Mouse (Mus musculus) liver, adult 2 months (tissue): ENCODE measurements around the gene Tnfsf12.

ENCODE experiments used
- CTCF ChIP-seq: fragments of 200-500 bp; IDR thresholded peaks from 2 replicates; pipeline ENCODE4 v1.5.1; 2011; ENCODE audit warnings: low read depth, low read length, control low read depth
- POLR2A ChIP-seq: fragments of 200-500 bp; IDR thresholded peaks from 2 replicates; pipeline ENCODE4 v1.6.1; 2011; ENCODE audit warnings: low read length, control low read depth; ENCODE audit not compliant: insufficient read depth; ENCODE audit errors: extremely low read depth

GRCm38 (mm10) chr11:69686377-69686776 lies 9.3 kb downstream of the Tnfsf12 start:
- TF ChIP-seq CTCF (no peak), POLR2A (no peak)
